Mouse (Mus musculus) heart, adult 11 months (tissue): ENCODE results near the gene Gng4.
"Not testable (repeated sequence)": the region's sequence is repeated elsewhere in the genome, so short reads cannot be mapped to it uniquely, and the experiment has no call there.

Experiments used
- DNase-seq: peaks from one replicate; pipeline ENCODE4 v3.0.0; 2022

The Gng4 gene

GRCm38 (mm10) chr13:13783894-13784419 is at the start of gene Gng4:
Gene Gng4, plus strand, starts transcription at chr13:13784059.
- DNase-seq = peak; percentile 90

DNA sequence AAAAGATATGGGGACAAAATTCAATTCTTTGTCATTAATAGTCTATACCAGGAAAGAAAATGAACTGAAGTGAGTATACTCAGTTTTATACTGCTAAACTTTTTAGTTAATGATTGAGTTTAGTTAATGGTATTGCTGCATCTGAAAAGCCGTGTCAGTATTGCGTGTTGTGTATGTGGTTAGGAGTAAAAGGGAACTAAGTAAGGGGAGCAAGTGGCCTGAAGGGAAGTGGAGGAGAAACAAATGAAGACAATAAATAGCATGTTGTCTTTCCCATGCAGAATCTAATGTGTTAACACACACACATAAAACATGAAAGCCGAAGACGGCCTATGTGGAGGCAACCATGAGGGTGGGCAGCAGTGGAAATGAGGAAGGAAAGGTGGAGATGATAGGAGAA is 44.6 kb upstream of the Gng4 start:
- peak; percentile 7 for DNase-seq

GRCm38 (mm10) chr13:13745911-13746310 is 37.9 kb upstream of the Gng4 start:
- DNase-seq = peak; percentile 55

- peak; percentile 68 for DNase-seq
Measured at GRCm38 (mm10) chr13:13775778-13776494, 7.9 kb upstream of the Gng4 start.

DNA sequence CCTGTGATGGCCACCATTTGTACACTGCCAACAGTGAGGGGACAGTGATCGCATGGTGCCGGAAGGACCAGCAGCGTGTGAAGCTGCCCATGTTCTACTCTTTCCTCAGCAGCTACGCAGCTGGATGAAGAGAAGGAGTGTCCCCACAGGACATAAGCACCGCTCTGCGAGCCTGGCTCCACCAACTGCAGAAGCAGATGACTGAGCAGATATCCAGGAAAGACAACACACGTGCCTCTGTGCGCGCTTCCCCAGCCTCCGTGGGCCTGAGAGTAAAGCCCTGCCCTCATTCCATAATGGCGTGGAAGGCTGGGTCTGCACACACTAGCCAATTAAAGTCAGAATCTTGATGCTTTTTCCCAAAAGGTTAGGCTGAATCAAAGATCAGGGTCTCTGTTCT is 6.8 kb upstream of the Gng4 start:
- peak; percentile 44 for DNase-seq

DNA sequence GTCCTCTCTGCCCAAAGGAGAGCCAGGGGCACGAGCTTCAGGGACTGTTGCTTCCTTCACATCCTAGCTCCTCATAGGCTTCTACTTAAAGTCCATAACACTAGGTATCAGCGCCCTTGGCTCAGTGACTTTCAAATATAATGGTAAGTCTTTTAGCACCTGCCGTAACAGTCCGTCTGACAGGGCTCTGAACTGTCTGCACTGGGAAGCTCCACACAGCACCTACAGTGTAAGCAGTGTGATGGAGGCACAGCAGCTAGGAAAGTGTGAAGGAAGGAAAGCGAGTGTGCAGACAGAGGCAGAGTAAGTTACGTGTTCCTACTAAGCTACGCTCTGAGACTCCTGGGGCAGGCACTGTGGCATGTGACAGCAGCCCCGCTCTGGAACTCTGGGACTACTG is 6.2 kb upstream of the Gng4 start:
- DNase-seq = peak; percentile 80

- DNase-seq = peak; percentile 54
Measured at GRCm38 (mm10) chr13:13778837-13779458, 4.9 kb upstream of the Gng4 start.

DNA sequence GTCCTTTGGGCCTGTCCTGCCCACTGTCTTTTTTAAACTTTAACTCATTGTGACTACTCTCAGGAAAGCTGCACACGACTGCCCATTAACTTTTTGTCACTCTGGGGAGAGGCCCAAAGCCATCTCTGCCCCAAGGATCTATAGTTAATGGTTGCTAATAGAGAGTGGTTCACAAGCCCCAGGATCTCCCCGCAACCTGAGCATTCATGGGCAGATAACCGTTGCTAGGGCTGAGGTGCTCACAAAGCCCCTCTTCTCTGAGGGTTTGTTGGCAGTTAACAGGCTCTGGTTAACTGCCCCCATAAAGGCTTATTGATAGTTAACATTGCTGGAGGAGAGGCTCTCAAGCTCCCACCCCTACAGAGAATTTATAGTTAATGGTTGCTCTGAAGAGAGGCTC is 3.6 kb upstream of the Gng4 start:
- DNase-seq = peak; percentile 64

DNA sequence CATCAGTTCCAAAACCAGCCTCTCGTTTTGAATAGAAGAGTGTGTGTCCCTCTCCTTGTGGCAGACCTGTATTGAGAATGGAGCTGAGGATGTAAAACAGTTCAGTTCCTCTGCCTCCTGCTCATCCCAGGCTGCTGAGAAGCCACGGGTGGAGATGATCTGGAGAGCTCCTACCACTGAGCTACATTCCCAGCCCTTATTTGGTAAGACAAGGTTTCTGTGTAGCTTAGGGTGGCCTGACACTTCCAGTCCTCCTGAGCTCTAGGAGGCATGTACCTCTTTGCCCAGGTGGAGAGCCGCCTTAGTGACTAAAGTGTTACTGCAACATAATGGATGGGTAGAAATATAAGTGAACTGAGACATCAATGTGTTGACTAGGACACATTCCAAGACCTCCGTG is 2.8 kb upstream of the Gng4 start:
- DNase-seq = peak; percentile 79

DNA sequence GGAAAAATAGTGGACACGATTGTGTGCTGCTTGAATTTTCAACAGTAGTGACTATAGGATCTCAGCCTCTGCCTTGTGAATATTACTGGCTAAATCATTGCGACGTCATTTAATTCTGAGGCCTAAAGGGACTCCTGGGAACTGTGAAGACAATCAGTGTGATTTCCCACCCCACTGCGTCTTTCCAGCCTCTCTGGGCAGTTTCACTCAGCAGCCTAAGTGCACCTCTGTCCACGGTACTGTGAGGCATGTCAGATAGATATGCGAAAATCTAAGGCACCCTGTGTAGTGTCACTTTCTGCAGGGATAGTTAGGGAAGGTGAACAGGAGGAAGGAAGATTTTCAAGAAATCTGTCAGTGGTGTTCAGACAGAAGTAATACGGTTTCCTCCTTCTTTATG is 563 bp upstream of the Gng4 start:
- peak; percentile 63 for DNase-seq

DNA sequence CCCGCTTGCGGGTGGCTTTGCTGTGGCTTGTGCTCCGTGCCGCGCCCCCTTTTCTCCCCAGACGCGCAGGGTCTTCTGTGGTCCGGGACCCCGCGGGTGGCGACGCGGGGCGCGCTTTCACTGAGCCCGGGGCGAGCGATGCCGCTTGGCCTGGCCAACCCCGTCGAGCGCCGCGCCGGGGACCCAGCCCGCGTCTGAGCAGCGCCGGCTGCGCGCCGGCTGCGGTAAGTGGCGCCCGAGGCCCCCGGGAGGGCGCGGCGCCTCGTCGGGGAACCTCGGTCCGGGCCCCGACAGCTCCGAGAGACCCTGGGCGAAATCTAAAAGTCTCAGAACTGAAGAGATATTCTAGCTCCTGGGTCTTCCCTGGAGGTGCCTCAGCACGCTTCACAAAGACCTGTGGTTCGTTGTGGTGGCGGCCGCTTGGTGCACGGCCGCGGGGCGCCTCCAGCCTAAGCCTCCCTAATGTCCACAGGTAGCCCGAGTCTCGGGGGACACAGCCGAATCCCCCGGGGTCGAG is 619 bp downstream of the Gng4 start:
- DNase-seq = no peak

DNA sequence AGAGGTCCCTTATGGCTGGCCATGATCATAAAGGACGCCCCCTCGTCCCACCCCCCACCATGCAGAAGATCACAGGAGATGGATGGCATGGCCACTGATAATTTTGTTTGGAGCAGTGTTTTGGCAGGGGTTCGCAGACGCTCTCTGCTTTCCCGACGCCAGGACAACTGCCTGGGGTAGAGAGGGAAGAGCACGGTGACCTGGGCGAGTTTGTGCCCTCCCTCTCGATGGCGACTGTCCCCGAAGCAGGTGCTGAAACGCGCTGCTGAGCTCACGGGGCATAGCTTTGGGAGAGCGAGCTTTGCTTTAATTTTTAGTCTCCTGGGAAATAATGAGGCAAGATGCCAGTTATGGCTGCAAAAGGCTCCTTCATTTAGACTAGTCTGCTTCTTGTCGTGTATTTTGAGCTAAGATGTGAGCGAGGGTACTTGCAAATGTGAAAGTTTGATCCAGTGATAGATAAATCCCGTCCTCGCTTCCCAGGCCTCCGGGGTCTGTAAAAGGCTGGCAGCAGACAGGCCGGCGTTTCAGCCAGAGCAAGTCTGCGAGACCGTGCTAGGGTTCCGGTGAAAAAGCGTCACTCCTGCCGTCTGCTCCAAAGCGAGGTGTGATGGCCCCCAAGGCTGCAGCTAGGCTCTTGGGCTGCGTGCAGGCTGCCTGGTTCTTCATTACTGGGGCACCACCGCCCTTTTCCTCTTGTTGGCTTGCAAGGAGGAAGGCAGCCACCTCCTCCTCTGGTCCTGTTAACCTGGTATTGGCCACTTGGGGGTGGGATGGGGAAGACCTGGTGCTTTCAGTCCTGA is 1.3 kb downstream of the Gng4 start:
- DNase-seq = peak; percentile 82

DNA sequence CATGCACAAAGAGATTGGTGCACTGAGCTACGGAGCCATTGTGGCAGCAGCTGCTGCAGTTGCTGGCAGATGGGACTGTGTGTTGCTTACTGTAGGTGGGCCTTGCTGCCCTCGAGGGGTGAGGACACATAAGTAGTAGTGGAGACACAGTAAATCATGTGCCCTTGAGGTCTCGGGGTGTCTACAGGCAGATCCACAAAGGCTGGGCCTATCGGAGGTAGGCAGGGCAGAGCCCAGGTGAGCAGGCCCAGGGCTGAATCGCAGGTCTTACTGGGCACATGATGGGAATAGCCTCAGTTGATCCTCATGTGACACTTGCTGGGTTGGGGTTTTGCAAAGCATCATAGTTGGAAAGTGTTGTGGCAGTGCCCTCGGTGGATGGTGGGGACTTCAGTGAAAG is 3.1 kb downstream of the Gng4 start:
- peak; percentile 86 for DNase-seq

DNA sequence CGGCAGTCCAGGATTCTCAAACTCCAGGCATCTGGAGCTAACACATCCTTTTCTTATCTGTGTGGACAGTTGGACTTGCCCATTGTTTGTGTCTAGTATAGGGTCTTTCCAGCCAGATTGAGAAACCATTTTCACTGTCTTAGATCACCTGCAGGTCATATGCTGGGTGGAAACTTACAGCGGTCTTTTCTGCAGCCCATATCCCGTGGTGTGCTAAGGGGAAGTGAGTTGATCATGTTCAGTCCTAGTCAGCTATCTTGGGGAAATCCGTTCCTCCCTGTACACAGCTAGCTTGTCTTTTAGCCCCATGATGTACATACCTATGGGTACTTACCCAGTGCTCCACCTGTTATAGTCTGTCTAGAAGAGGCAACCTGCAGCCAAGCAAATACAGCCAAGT is 4.2 kb downstream of the Gng4 start:
- DNase-seq = no peak

DNA sequence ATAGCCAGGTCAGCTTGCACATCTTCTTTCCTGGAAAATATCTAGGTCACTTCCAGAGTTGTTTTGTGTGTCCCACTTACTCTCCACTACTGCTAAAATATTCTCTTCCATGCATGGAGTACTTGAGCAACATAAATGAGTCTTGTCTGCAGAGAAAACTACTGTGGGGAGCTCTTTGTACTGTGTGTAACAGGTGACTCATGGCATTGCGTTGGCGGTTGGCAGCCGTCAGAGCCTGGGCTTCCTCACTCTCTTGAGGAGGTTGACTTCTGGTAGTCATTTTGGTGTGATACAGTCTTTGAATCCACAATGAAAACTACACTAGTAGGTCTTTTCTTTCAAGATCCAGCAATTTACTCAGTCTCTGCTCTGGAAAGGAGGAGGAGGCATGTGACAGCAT is 8.1 kb downstream of the Gng4 start:
- peak; percentile 55 for DNase-seq

DNA sequence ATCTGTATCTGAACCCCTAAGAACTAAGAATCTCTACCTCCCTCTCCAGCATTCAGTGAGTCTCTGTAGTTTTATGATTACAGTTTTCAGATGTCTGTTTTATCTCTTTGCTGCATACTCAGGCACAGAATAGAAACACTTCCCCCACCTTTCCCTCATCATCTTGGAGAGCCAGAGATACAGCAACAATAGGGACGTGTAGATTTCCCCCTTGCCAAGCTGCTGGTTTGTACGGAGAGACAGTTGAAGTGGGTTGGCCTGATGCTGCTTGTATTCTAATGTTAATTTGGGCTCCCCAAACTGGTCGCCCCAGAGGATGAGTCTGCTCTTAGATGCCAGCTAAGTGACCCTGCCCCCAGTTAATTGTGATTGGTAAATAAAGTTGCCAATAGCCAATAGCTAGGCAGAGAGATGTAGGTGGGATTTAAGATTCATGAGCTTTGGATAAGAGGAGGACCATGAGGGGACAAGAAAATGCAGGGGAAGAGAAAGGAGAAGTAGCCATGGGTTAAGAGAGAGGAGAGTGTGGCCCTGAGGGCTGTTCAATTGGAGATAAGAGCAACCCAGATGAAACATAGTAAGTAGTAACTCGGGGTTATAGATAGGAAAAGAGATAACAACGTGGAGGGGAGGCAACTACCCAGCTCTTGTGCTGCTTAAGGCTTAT is 11.4 kb downstream of the Gng4 start:
- no peak for DNase-seq

- DNase-seq = no peak
Measured at GRCm38 (mm10) chr13:13796082-13796481, 12.2 kb downstream of the Gng4 start.

DNA sequence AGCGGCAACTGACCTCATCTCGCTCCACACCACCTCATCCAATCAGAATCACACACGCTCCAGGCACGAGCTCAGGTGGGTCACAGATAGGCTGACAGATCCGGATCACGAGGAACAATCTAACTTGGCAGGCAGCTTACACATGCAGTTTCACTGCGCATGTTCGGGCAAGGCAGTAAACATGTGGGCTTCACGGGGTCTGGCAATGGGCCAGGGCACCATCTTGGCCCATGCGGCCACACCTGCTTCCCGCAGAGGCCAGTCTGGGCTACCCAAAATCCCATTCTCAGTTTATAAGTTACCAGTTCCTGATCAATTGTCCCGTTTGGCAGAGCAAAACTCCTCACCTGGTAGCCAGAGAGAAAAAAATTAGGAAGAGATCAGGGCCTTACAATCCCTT is 14.0 kb downstream of the Gng4 start:
- DNase-seq = not testable (repeated sequence)

GRCm38 (mm10) chr13:13798775-13799174 is 14.9 kb downstream of the Gng4 start:
- DNase-seq = no peak

GRCm38 (mm10) chr13:13808337-13809132 is 24.7 kb downstream of the Gng4 start:
- DNase-seq = no peak

- DNase-seq = no peak
Measured at GRCm38 (mm10) chr13:13810885-13811284, 27.0 kb downstream of the Gng4 start.

GRCm38 (mm10) chr13:13818696-13819095 is 34.8 kb downstream of the Gng4 start:
- peak; percentile 66 for DNase-seq
